Mouse (Mus musculus) forebrain, embryonic 16.5 days (tissue): ENCODE measurements around the gene Pced1b. TPM values are rescaled to one million over a fixed set of nuclear protein-coding genes. Genes with fewer than 3 reads are reported as not detected.

ENCODE experiments used
- ATAC-seq: fragments of 200-750 bp; cut with Nextera tagmentation; 2 replicates; pipeline ENCODE4 v1.8.0; 2017; ENCODE audit warnings: mild to moderate bottlenecking, moderate library complexity
- H3K27ac ChIP-seq: fragments of 300-500 bp; sonication (generic); 2 replicates; pipeline ENCODE4 v1.5.1; 2014; ENCODE audit warnings: low read length, control low read depth
- H3K27me3 ChIP-seq: fragments of 300-500 bp; sonication (generic); replicated peaks from 2 replicates; pipeline ENCODE4 v1.6.1; 2014; ENCODE audit warnings: low read length; ENCODE audit not compliant: control insufficient read depth, insufficient read depth
- H3K36me3 ChIP-seq: fragments of 300-500 bp; sonication (generic); 2 replicates; pipeline ENCODE4 v1.6.1; 2014; ENCODE audit not compliant: control insufficient read depth, insufficient read depth
- H3K4me1 ChIP-seq: fragments of 300-500 bp; sonication (generic); replicated peaks from 2 replicates; pipeline ENCODE4 v1.6.1; 2014; ENCODE audit warnings: low read length; ENCODE audit not compliant: control insufficient read depth, insufficient read depth
- H3K4me2 ChIP-seq: fragments of 300-500 bp; sonication (generic); 2 replicates; pipeline ENCODE4 v1.6.1; 2014; ENCODE audit warnings: mild to moderate bottlenecking, low read length, control low read depth
- H3K4me3 ChIP-seq: fragments of 300-500 bp; sonication (generic); replicated peaks from 2 replicates; pipeline ENCODE4 v1.5.1; 2014; ENCODE audit warnings: mild to moderate bottlenecking, low read length, control low read depth
- H3K9ac ChIP-seq: fragments of 300-500 bp; sonication (generic); replicated peaks from 2 replicates; pipeline ENCODE4 v1.6.1; 2014; ENCODE audit warnings: low read depth, low read length, control low read depth
- H3K9me3 ChIP-seq: fragments of 300-500 bp; sonication (generic); 2 replicates; pipeline ENCODE4 v1.6.1; 2016; ENCODE audit warnings: low read length; ENCODE audit not compliant: control insufficient read depth
- WGBS: fragments of 180-500 bp; shearing (Covaris S2); extraction: QIAGEN DNeasy Blood & Tissue Kit; methylation state at CpG from one replicate; pipeline ENCODE4 v1.1.7; 2014; 5-methylcytosine and 5-hydroxymethylcytosine counted together
- polyA plus RNA-seq: library from polyadenylated mRNA; unstranded; fragments of >200 nt; fragmentation: Nextera tagmentation; extraction: Ambion mirVana; gene quantifications from 2 replicates; pipeline ENCODE4 v1.2.1, GENCODE M21; 2015

Pced1b gene
- polyA plus RNA-seq, 1 experiment from 2014 or later: 4.3 TPM

GRCm38 (mm10) chr15:97229494-97230077 is 17.3 kb upstream of the Pced1b start:
- H3K9me3 ChIP-seq: 0 out of 2 replicates have a peak, but pooled peaks cover 4% of the 10 kb centered on the region
- no peak overlapping the region for H3K27ac ChIP-seq
- ATAC-seq: no peak
- H3K9ac ChIP-seq: no peak overlapping the region
- H3K36me3 ChIP-seq: no peaks in the 10 kb centered on the region
- no peak overlapping the region for H3K4me2 ChIP-seq
- no peaks in the 10 kb centered on the region for H3K4me1 ChIP-seq
- WGBS: 89% methylated on average over 11 of the region's 11 CpGs
- H3K4me3 ChIP-seq: no peak overlapping the region
- H3K27me3 ChIP-seq: no peaks in the 10 kb centered on the region

GRCm38 (mm10) chr15:97234076-97234475 is 12.8 kb upstream of the Pced1b start:
- WGBS: 93% methylated on average over 6 of the region's 6 CpGs

GRCm38 (mm10) chr15:97235183-97235582 is 11.7 kb upstream of the Pced1b start:
- ATAC-seq: no peak
- Histone ChIP-seq H3K36me3 (no peaks in the 10 kb centered on the region), H3K4me1 (no peaks in the 10 kb centered on the region), H3K4me3 (no peak overlapping the region), H3K9me3 (0 out of 2 replicates have a peak, but pooled peaks cover 4% of the 10 kb centered on the region), H3K4me2 (no peak overlapping the region), H3K9ac (no peak overlapping the region), H3K27ac (no peak overlapping the region), H3K27me3 (no peaks in the 10 kb centered on the region)
- WGBS: 34% methylated on average over 7 of the region's 7 CpGs

More at GRCm38 (mm10) chr15:97234076-97234475, 12.8 kb upstream of the Pced1b start:
- no peaks in the 10 kb centered on the region for H3K4me1 ChIP-seq
- H3K36me3 ChIP-seq: no peaks in the 10 kb centered on the region
- H3K9me3 ChIP-seq: 0 out of 2 replicates have a peak, but pooled peaks cover 4% of the 10 kb centered on the region
- no peak overlapping the region for H3K4me3 ChIP-seq
- no peak overlapping the region for H3K27ac ChIP-seq
- no peak overlapping the region for H3K4me2 ChIP-seq
- no peaks in the 10 kb centered on the region for H3K27me3 ChIP-seq
- H3K9ac ChIP-seq: no peak overlapping the region
- ATAC-seq: no peak

GRCm38 (mm10) chr15:97236943-97237342 is 10.0 kb upstream of the Pced1b start:
- no peak overlapping the region for H3K9ac ChIP-seq
- no peak for ATAC-seq
- 53% methylated on average over 9 of the region's 9 CpGs for WGBS
- no peak overlapping the region for H3K27ac ChIP-seq
- no peaks in the 10 kb centered on the region for H3K4me1 ChIP-seq
- H3K4me2 ChIP-seq: no peak overlapping the region
- no peaks in the 10 kb centered on the region for H3K27me3 ChIP-seq
- no peaks in the 10 kb centered on the region for H3K9me3 ChIP-seq
- H3K4me3 ChIP-seq: no peak overlapping the region
- no peaks in the 10 kb centered on the region for H3K36me3 ChIP-seq

- Histone ChIP-seq H3K4me1 (peaks cover 10% of the 10 kb centered on the region), H3K27ac (no peak overlapping the region), H3K9me3 (no peaks in the 10 kb centered on the region), H3K4me3 (no peak overlapping the region), H3K9ac (no peak overlapping the region), H3K27me3 (peaks cover 14% of the 10 kb centered on the region), H3K36me3 (no peaks in the 10 kb centered on the region), H3K4me2 (no peak overlapping the region)
- ATAC-seq: no peak
- 86% methylated on average over 18 of the region's 18 CpGs for WGBS
Observed at GRCm38 (mm10) chr15:97245392-97245791, 1.5 kb upstream of the Pced1b start.

- Histone ChIP-seq H3K4me1 (peaks cover 10% of the 10 kb centered on the region), H3K36me3 (no peaks in the 10 kb centered on the region), H3K4me2 (peak overlapping the region; percentile 59), H3K27ac (no peak overlapping the region), H3K9me3 (no peaks in the 10 kb centered on the region), H3K27me3 (peaks cover 14% of the 10 kb centered on the region), H3K9ac (no peak overlapping the region), H3K4me3 (peak overlapping the region; percentile 76)
- 25% methylated on average over 14 of the region's 14 CpGs for WGBS
- ATAC-seq: no peak
Observed at GRCm38 (mm10) chr15:97246256-97246655, 651 bp upstream of the Pced1b start.

GRCm38 (mm10) chr15:97247791-97248161 is 869 bp downstream of the Pced1b start:
- under 1% methylated on average over 14 of the region's 14 CpGs for WGBS
- H3K27ac ChIP-seq: no peak overlapping the region; the same call in 1 of the 2 replicates
- H3K4me3 ChIP-seq: peak overlapping the region; percentile 76
- H3K4me1 ChIP-seq: peaks cover 10% of the 10 kb centered on the region
- H3K4me2 ChIP-seq: peak overlapping the region; percentile 59
- H3K9ac ChIP-seq: peak overlapping the region; percentile 88
- ATAC-seq: peak; percentile 19; the same call in 1 of the 2 replicates
- no peaks in the 10 kb centered on the region for H3K36me3 ChIP-seq
- H3K9me3 ChIP-seq: no peaks in the 10 kb centered on the region
- peaks cover 14% of the 10 kb centered on the region for H3K27me3 ChIP-seq

GRCm38 (mm10) chr15:97248296-97248695 is 1.4 kb downstream of the Pced1b start:
- 60% methylated on average over 8 of the region's 8 CpGs for WGBS
- Histone ChIP-seq H3K4me2 (peak overlapping the region; percentile 59), H3K27ac (no peak overlapping the region; the same call in 1 of the 2 replicates), H3K4me1 (peaks cover 10% of the 10 kb centered on the region), H3K36me3 (no peaks in the 10 kb centered on the region), H3K9me3 (no peaks in the 10 kb centered on the region), H3K9ac (peak overlapping the region; percentile 88), H3K4me3 (peak overlapping the region; percentile 76), H3K27me3 (peaks cover 14% of the 10 kb centered on the region)
- ATAC-seq: no peak

GRCm38 (mm10) chr15:97249322-97249721 is 2.4 kb downstream of the Pced1b start:
- H3K4me2 ChIP-seq: no peak overlapping the region
- no peak overlapping the region for H3K27ac ChIP-seq
- peaks cover 10% of the 10 kb centered on the region for H3K4me1 ChIP-seq
- H3K4me3 ChIP-seq: no peak overlapping the region
- ATAC-seq: no peak
- H3K9ac ChIP-seq: no peak overlapping the region
- no peaks in the 10 kb centered on the region for H3K36me3 ChIP-seq
- H3K9me3 ChIP-seq: no peaks in the 10 kb centered on the region
- 98% methylated on average over 10 of the region's 10 CpGs for WGBS
- H3K27me3 ChIP-seq: peaks cover 14% of the 10 kb centered on the region
